Mouse (Mus musculus) frontal cortex, postnatal 14 days (tissue): ENCODE measurements at regions not wholly inside any gene's neighbourhood (a gene's known extent, or its start where the extent isn't known, plus 50 kb on each side); places are given as distances from the start of the nearest gene placed in this dataset.

ENCODE experiments used
- DNase-seq, 2 experiments: peaks; one replicate each; pipeline ENCODE4 v3.0.0; 2022; ENCODE audit warnings: low spot score in 2 of 2

DNA sequence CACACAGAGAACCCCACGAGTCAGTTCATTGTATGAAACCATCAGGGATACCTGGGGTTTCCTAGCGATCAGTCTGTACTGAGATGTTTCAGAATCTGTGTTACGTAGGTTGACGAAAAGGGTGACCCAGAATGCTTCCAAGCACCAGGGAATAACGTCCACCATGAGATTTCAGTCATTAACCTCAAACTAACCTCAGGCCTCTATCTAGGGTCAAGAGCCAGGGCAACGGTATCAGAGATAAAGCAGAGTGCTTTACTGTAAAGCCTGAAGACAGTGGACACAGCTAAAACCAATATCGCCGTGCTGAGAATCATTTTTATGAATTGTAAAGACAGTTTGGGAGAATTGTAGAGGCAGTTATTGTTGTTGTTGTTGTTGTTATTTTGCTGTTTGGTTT, 52.9 kb upstream of the Errfi1 start:
- no peak for DNase-seq

DNA sequence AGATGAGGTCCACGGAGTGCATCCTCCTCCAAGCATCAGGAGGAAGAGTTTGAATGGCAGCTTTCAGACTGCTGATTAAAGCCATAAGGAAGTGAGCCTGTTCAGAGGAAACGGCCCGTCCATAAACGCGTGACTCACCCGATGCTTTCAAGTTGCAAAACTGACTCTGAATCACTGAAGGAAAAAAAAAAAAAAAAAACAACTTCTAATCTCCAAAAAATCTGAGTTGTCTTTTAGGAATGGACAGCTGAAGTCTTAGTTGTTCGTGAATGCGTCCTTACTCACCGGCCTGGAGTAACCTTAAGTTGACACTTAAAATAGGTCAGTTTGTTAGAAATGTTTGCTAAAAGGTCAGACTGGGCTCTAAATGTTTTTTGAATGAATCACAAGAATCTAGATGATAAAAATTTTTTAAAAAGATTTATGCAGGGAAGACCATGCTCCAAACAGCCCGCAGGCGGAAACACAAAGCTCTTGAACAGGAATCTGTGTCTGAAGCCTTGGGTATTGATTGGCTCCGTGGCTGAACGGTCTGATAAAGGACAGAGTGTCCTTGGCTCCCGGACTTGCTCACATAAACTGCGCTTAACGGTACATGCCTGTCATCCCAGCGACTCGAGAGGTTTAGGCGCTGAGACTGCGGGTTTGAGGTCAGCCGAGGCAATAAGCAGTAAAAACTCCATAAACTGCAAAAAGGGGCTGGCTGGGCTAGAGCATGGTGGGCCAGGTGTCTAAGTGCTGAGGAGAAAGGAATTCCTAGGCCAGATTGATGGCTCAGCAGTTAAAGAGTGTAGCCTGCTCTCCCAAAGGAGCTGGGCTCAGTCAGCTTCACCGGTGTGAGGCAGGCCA, 53.9 kb upstream of the Errfi1 start:
- DNase-seq, result no peak

DNA sequence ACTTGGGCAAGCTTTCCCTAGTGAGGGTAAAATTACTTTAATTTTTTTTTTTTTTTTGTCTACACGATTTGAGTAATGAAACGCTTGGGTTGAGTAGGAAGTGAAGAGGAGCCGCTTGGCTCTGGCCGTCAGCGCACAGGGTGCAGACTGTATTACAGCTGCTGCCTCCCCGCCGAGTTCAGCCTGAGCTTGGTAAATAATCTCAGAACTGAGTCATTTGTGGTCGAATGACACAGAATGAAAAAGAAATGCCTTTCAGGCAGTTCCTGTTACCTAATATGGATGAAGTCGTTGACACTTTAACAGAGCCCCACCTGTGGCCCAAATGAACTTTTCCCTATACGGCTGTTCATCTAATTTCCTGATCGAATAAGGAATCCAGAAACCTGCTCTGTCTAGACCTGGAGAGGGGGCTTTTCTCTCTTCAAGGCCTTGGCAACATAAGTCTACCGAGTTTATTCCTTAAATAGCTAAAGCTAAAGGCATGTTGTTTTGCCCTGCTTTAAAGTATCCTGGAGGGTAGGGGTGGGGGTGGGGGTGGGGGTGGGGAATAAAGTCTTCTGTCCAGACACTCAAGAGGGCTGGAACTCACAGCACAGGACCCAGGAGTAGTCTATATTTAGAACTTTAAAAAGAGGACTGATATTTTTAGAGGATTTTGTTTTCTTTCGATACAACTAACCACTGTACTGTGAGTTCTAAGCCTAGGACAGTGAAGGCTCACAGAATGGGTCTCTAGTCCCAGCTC, 54.8 kb upstream of the Errfi1 start:
- DNase-seq, result no peak

DNA sequence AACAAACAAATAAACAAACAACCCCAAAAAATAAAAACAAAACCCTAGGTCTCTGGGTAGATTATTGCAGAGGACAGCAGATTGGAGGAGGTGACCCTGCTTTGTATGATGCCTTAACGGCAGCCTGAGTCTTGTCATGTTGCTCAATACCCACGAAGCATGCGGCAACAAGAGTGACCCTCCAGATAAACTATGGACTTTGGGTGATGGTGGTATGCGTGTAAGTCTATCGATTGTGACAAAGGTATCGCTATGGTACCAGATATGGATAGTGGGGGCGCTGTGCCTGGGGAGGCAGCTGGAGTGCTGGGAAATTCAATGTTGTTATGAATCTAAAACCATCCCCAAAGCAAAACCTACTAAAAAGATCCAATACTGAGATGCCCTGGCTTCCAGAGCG, 55.4 kb upstream of the Errfi1 start:
- no peak for DNase-seq

DNA sequence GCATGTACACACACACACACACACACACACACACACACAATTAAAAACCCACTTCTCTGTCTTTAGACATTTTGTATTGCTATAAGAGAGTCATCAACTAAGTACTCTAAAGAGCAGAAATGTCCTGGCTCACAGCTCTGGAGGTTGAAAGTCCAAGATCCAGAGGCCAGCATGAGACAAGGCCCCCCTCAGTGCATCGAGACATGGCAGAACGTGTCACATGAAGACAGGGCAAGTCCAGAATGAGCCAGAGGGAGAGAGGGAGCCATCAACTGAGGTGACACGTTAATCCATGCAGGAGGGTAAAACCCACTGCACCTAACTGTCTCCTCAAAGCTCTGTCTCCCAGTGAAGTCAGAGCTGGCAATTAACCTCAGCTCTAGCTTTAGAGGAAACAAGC, 56.7 kb upstream of the Errfi1 start:
- no peak for DNase-seq

DNA sequence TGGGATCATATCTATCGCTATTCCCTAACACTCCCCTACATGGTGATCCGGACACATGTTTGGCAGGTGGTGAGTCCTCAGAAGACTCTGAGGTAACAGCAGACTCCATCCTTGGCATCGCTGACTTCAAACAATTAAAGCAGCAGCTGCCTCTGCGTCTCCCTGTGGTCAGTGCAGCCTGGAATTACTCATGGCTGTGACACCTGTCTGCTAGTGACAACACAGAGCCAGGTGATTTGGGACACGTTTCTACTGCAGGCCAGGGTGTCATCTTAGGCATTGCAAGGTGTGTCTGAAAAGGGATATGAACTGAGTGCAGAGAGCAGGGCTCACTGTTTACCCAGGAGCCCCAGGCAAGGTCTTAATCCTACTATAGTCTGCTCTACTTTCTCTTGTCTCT, 58.8 kb upstream of the Errfi1 start:
- DNase-seq, result no peak

DNA sequence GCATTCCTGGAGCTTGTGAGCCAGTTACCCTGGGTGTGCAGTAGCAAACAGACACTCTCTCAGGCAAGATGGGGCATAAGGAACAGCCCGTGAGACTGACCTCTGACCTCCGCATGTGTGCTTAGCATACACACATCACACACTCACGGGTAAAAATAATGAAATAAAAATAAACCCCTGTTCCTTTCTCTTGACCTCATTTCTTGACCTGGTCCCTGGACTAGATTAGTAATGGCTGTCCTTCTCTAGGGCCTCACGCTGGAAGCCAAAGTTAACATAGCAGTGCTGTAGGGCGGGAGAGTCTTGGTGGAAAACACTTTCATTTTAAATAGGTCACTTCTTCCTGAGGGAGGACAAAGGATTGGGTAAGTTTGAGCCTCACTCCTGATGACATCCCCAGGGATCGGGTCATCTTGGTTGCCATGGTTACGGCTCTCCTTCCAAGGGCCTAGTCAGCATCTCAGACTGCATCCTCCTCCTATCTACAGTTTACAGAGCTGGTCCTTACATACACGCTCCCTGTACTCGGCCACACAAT, 59.4 kb upstream of the Errfi1 start:
- DNase-seq, result no peak

DNA sequence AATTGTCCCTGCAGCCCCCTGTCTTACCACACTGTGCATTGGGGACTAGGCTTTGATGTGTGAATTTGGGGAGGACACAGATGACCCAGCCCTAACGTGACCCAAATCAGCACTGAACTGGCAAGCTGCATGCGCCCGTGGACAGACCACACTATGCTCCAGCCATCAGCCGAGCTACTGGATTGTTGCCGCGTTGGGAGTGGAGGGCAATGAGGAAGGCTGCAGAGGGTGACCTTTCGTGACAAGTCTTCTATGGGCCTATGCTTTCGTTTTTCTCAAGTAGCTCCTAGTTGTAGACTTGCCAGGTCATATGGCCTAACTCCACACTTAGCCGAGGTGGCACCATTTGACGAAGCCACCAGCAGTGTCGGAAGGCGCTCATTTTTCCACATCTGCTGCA, 60.6 kb upstream of the Errfi1 start:
- no peak for DNase-seq

DNA sequence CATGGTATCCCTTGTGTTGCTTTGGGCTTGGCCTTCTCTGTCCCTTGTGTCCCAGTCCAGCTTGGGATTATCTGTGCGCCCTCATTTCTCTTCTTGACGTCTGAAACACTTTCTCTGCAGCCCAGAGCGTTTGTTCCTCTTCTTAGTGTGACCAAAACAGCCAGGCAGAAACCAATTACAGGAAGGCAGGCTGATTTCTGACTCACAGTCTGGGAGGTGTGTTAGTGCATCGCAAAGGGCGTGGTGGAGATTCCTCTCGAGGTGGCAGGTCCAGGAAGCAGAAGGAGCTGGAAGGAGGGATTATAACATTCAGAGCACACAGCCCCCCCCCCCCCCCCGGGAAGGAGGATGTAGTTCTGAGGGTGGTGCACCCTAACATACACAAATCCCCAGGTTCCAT, 64.6 kb upstream of the Errfi1 start:
- no peak for DNase-seq

DNA sequence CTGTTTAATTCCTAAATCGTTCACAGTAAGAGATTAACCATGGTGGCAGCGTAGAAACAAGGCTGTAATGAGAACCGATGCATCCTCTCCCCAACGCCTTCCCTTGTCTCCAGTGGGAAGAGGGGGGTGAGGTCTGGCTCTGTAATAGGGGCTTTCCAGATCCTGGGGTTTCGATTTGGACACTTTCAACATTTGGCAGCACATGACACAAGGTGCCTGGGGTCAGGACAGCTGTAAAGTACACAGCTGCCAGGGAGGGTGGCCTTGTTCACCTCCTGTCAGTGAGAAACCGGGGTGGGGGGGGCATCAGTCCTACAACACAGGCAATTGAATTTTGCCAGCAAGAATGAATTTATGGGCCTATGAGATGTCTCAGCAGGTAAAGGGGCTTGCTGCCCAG, 66.6 kb upstream of the Errfi1 start:
- DNase-seq, result no peak

DNA sequence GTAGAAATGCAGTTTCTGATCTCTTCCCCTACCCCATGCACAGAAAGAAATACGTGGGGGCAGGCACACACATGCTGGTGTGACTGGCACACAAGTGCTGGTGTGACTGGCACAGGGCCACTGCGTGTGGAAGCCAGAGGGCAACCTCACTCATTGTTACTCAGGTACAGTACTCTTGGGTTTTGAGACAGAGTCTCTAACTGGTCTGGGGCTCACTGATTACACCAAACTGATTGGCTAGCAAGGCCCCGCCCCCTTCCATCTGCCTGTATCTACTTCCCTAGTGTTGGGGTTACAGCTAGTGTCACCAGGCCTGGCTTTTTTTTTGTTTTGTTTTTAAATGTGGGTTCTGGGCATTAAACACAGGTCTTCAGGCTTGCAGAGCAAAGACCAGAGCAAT, 67.1 kb upstream of the Errfi1 start:
- DNase-seq, result no peak

DNA sequence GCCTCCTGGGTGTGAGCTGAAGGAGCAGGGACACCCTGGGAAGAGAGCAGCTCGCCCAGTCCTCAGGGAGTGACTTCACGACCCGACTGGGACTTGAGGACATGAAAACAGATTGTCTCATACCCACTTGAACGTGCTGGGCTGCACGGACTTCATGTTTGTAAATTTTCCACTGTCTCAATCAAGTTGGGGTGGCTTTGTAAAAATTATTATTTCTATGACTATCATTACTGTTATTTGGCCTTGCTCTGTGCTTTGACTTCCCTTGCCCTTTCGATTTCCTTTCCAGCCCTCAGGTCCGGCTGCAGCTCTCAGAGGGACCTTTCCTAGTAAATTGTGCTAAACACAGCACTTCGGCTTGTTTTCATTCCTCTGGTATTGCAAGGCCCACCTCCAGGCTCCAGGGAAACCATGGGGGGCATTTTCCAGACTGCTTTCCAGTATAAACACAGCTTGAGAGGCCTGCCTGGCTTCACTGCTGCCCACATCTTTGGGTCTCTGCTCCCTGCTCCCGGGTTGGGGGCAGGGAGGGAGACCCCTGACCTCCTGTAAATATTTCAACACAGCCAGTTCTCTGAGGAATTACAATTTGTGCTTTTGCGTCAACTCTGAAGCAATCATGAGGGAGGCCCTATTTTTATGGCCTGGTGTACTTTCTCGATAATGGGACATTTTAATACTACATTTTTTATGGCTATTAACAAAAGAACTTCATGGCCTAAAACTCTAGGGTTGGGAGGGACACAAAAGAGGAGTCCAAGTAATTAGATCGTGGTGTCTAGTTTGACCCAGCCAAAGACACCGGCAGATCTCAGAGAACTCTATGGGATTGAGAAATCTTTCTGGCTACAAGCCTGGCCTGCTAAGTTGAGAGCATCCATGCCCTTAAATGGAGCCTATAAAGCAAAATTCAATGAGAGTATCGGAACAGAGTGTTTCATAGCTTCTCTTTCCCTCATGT, 68.9 kb upstream of the Errfi1 start:
- DNase-seq, result no peak

DNA sequence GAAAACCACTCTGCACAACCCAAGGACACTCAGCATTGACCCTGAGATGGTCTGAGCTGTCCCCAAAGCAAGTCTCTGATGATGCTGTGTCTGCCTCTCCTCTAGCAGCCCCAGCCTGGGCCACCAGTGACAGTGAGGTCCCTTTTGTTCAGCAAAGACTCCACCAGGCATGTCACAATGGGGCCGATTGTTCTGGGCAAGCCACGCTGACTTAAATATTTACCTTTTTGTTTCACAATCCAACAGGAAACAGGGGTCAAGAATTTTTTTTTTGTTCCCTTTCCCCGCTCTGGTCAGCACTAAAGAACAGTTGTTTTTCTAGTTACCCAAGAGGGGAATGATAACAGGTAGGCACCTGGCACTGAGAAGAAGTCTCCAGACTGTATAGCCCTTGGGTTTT, 72.4 kb upstream of the Errfi1 start:
- DNase-seq, result no peak

DNA sequence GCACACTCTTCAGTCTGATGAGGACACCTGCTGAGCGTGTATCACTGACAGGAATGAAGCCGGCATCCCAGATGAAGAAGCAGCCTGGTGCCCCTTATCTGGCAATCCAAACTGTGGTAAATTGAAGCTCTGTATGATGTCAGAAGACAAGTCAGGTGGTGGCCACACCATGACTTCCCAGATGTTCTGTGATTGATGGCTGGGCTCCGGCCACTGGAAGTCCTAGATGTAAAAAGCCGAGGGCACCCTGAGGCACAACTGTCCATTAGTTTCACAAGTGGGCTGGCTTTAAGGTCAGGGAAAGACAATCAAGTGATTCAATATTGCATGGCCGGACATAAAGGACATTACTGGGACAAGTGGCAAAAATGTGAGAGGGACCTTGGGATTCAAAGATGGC, 74.4 kb upstream of the Errfi1 start:
- DNase-seq, result no peak

DNA sequence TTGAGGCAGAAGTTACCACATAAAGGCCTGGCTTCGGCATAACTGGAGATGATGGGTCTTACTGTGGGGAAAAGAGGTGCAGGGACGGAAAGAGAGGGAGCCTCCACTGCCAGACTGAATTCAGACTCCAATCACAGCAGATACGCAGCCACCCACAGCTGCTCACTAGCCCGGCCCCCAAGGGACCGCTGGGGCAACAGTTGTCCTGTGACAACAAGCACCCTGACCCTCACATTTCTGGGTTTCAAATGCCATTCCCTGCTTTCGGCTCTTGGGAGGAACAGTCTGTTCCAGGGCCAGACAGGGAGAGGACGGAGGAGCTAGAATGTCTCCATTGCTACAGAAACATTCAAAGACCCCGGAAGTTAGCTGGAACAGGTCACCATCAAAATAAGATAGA, 75.0 kb upstream of the Errfi1 start:
- DNase-seq, result no peak

DNA sequence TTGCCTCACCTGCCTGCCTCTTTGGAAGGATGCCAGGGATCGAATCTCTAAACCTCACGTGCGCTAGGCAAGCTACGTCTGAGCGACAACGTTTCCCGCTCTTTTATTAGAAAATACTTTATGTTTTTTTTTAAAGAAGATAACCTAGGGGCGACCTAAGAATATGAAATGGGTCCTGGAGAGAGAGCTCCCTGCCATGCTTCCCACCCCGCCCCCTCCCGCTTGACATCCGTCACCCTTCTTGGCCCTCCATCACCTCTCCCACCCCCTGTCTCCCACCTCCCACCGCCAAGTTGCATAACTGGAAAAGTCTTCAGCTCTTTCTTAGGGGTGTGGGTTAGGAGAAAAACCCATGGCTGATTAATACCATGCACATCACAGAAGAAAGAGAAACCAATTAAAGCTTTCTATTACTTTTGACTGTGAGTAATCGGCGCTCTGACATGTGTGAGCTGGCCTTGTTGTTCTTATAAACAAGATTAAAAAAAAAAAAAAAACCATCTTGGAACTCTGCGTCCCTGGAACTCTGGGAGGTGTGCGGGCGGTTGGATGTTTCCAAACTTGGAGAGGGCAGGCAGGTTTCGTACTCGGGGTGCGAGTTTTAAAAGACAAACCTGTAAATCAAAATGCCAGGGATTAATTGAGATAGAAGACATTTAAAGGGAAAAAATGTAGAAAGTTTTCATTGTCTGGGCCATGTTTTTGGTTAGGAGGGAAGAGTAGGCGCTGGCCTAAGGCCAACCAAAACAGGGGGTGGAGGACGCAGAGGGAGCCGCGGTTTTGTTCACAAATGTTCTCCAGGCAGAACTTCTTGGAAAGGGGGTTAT, 77.8 kb upstream of the Errfi1 start:
- DNase-seq, result no peak

DNA sequence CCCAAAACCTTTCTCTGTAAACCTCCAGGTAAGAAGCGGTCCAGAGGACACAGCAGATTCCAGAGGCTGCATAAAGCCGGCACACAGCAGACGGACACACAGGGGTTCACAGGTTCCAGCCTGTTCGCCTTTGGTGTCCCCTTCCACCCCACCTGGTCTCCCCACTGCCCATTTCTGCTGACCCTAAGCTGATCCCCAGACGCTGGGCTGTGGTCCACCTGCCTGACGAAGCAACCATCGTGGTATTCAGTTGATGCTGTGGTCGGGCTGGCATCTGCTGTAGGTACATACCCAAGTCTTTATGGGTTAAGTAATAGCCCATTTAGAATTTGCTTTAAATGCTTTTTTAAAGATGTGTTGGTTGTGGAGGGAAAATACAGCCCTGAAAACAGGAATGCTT, 78.4 kb upstream of the Errfi1 start:
- no peak for DNase-seq

DNA sequence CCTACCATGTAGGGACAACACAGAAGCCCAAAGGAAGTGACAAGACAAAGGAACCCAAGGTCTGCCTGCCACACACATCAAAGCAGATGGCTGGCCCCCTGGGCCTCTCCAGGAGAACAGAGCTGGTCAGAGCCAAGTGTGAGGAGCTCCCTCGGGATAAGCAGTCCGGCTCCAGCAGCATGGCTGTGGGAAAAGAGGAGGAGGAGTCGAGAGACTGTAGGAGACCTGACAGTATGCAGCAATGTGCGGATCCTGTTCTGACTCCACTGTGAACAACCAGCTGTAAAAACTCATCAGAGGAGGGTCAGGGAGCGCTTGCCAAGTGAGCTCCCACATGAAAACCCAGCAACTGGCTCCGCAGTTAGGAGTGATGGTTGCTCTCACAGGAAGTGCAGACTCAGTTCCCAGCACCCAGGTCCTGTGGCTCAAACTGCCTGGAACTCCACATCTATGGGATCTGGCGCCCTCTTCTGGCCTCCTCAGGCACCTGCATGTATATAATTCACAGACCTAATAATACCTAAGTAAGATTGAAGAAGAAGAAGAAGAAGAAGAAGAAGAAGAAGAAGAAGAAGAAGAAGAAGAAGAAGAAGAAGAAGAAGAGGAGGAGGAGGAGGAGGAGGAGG, 79.3 kb upstream of the Errfi1 start:
- no peak for DNase-seq

DNA sequence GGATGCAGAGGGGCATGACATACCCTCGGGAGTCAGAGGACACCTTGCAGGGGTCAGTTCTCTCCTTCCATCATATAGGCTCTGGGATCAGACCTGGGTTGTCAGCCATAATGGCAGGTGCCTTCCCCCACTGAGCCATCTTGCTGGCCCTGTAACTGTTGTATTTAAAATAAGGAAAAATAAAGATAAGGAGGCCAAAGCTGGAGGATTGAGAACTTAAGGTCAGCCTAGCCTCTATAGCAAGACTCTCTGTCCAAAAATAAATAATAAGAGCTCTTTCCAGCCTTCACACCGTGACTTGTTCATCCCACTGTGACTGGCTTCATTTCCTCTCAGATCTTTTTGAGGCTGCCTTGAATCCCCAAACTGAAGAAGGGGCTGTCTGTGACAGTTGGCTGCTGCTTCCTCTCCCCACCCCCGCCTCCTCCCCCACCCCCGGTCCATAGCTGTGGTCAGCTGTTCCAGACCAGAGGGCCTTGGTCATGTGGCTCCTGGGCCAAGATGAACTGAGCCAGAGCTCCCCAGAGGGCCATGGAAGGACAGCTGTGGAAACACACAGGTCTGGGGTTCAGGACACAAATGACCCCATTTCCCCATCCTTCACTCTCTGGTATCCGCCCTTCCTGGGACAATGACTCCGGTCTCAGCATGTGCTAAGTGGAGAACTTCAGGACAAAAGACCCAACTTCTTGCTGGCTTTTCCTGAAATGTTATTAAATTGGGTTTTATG, 81.6 kb upstream of the Errfi1 start:
- DNase-seq, result no peak

DNA sequence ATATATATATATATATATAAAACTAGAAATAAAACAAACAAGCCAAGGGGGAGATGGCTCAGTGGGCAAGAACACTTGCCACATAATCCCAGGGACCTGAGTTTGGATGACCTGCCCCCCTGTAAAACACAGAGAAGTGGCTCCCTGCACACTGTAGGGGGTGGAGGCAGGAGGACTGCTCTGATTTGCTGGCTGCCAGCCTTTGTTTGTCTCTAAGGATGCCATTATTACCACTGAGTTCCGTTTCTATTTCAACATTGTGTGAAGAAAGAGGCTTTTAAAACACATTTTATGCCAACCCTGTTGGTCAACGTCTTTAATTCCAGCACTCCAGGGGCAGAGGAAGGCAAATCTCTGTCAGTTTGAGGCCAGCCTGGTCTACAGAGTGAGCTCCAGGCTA, 82.2 kb upstream of the Errfi1 start:
- no peak for DNase-seq
